Mouse (Mus musculus): ENCODE data around the gene Rab37. TPM values are rescaled to one million over a fixed set of nuclear protein-coding genes. Genes with fewer than 3 reads are reported as not detected.

The Rab37 gene
- polyA plus RNA-seq, 1 experiment from 2014 or later: 0.85 TPM

GRCm38 (mm10) chr11:115138597-115139262 lies 47.5 kb downstream of the Rab37 start:
- WGBS: 83% methylated on average over 5 of the region's 5 CpGs
- no peak overlapping the region for H3K27ac ChIP-seq (ENCODE audit: low read length)

GRCm38 (mm10) chr11:115141970-115142369 lies 50.7 kb downstream of the Rab37 start:
- WGBS: 85% methylated on average over 2 of the region's 2 CpGs

More at GRCm38 (mm10) chr11:115138597-115139262, 47.5 kb downstream of the Rab37 start:
- H3K9me3 ChIP-seq (ENCODE audit: control insufficient read depth, low read length): no peaks in the 10 kb centered on the region
- ATAC-seq: no peak
- H3K4me3 ChIP-seq (replicated peaks; ENCODE audit: low read length): no peak overlapping the region
- no peaks in the 10 kb centered on the region for H3K27me3 ChIP-seq (replicated peaks; ENCODE audit: control insufficient read depth, insufficient read depth, low read length)
- H3K9ac ChIP-seq (replicated peaks; ENCODE audit: low read depth, low read length): no peak overlapping the region
- no peaks in the 10 kb centered on the region for H3K4me1 ChIP-seq (replicated peaks; ENCODE audit: control insufficient read depth, insufficient read depth, low read length)
- no peaks in the 10 kb centered on the region for H3K36me3 ChIP-seq (ENCODE audit: control insufficient read depth, insufficient read depth)
- H3K4me2 ChIP-seq (ENCODE audit: low read length): no peak overlapping the region

GRCm38 (mm10) chr11:115147813-115148212 lies 56.6 kb downstream of the Rab37 start:
- Histone ChIP-seq H3K4me3 (replicated peaks; ENCODE audit: low read length) (no peak overlapping the region), H3K36me3 (ENCODE audit: control insufficient read depth, insufficient read depth) (no peaks in the 10 kb centered on the region), H3K4me2 (ENCODE audit: low read length) (no peak overlapping the region), H3K4me1 (replicated peaks; ENCODE audit: control insufficient read depth, insufficient read depth, low read length) (peaks cover 6% of the 10 kb centered on the region; the same call in 1 of the 2 replicates), H3K9me3 (ENCODE audit: control insufficient read depth, low read length) (no peaks in the 10 kb centered on the region), H3K27ac (ENCODE audit: low read length) (no peak overlapping the region), H3K9ac (replicated peaks; ENCODE audit: low read depth, low read length) (no peak overlapping the region), H3K27me3 (replicated peaks; ENCODE audit: control insufficient read depth, insufficient read depth, low read length) (no peaks in the 10 kb centered on the region; the same call in 1 of the 2 replicates)
- WGBS: 82% methylated on average over 4 of the region's 4 CpGs
- no peak for ATAC-seq

More at GRCm38 (mm10) chr11:115141970-115142369, 50.7 kb downstream of the Rab37 start:
- H3K9ac ChIP-seq (replicated peaks; ENCODE audit: low read depth, low read length): no peak overlapping the region
- ATAC-seq: no peak
- no peak overlapping the region for H3K4me3 ChIP-seq (replicated peaks; ENCODE audit: low read length)
- no peaks in the 10 kb centered on the region for H3K4me1 ChIP-seq (replicated peaks; ENCODE audit: control insufficient read depth, insufficient read depth, low read length)
- no peaks in the 10 kb centered on the region for H3K27me3 ChIP-seq (replicated peaks; ENCODE audit: control insufficient read depth, insufficient read depth, low read length)
- no peak overlapping the region for H3K27ac ChIP-seq (ENCODE audit: low read length)
- H3K4me2 ChIP-seq (ENCODE audit: low read length): no peak overlapping the region
- H3K9me3 ChIP-seq (ENCODE audit: control insufficient read depth, low read length): no peaks in the 10 kb centered on the region
- no peaks in the 10 kb centered on the region for H3K36me3 ChIP-seq (ENCODE audit: control insufficient read depth, insufficient read depth)

- no peaks in the 10 kb centered on the region for H3K36me3 ChIP-seq (ENCODE audit: control insufficient read depth, insufficient read depth)
- ATAC-seq: no peak
Observed at GRCm38 (mm10) chr11:115150741-115151254, 59.6 kb downstream of the Rab37 start.

GRCm38 (mm10) chr11:115151755-115152429 lies 60.7 kb downstream of the Rab37 start:
- peaks cover 3% of the 10 kb centered on the region; the same call in 1 of the 2 replicates for H3K27me3 ChIP-seq (replicated peaks; ENCODE audit: control insufficient read depth, insufficient read depth, low read length)
- H3K27ac ChIP-seq (ENCODE audit: low read length): no peak overlapping the region
- ATAC-seq: peak; percentile 86
- peaks cover 11% of the 10 kb centered on the region for H3K4me1 ChIP-seq (replicated peaks; ENCODE audit: control insufficient read depth, insufficient read depth, low read length)
- 0 out of 2 replicates have a peak overlapping the region, but pooled peaks have one; percentile 22 for H3K9ac ChIP-seq (replicated peaks; ENCODE audit: low read depth, low read length)
- no peaks in the 10 kb centered on the region for H3K9me3 ChIP-seq (ENCODE audit: control insufficient read depth, low read length)
- 4% methylated on average over 15 of the region's 15 CpGs for WGBS
- no peaks in the 10 kb centered on the region for H3K36me3 ChIP-seq (ENCODE audit: control insufficient read depth, insufficient read depth)
- peak overlapping the region; percentile 31 for H3K4me3 ChIP-seq (replicated peaks; ENCODE audit: low read length)
- H3K4me2 ChIP-seq (ENCODE audit: low read length): peak overlapping the region; percentile 48

More at GRCm38 (mm10) chr11:115150741-115151254, 59.6 kb downstream of the Rab37 start:
- H3K4me2 ChIP-seq (ENCODE audit: low read length): no peak overlapping the region
- 86% methylated on average over 6 of the region's 6 CpGs for WGBS
- H3K9ac ChIP-seq (replicated peaks; ENCODE audit: low read depth, low read length): no peak overlapping the region
- no peak overlapping the region for H3K4me3 ChIP-seq (replicated peaks; ENCODE audit: low read length)
- no peaks in the 10 kb centered on the region for H3K9me3 ChIP-seq (ENCODE audit: control insufficient read depth, low read length)
- peaks cover 11% of the 10 kb centered on the region for H3K4me1 ChIP-seq (replicated peaks; ENCODE audit: control insufficient read depth, insufficient read depth, low read length)
- no peak overlapping the region for H3K27ac ChIP-seq (ENCODE audit: low read length)
- peaks cover 1% of the 10 kb centered on the region; the same call in 1 of the 2 replicates for H3K27me3 ChIP-seq (replicated peaks; ENCODE audit: control insufficient read depth, insufficient read depth, low read length)

GRCm38 (mm10) chr11:115153088-115153487 lies 61.9 kb downstream of the Rab37 start:
- H3K27me3 ChIP-seq (replicated peaks; ENCODE audit: control insufficient read depth, insufficient read depth, low read length): peaks cover 3% of the 10 kb centered on the region; the same call in 1 of the 2 replicates

GRCm38 (mm10) chr11:115153699-115154292 lies 62.6 kb downstream of the Rab37 start:
- H3K4me2 ChIP-seq (ENCODE audit: low read length): peak overlapping the region; percentile 24
- H3K4me1 ChIP-seq (replicated peaks; ENCODE audit: control insufficient read depth, insufficient read depth, low read length): peaks cover 11% of the 10 kb centered on the region
- no peaks in the 10 kb centered on the region for H3K9me3 ChIP-seq (ENCODE audit: control insufficient read depth, low read length)
- 2% methylated on average over 34 of the region's 35 CpGs for WGBS
- H3K9ac ChIP-seq (replicated peaks; ENCODE audit: low read depth, low read length): no peak overlapping the region
- no peaks in the 10 kb centered on the region for H3K36me3 ChIP-seq (ENCODE audit: control insufficient read depth, insufficient read depth)
- peak overlapping the region; percentile 28 for H3K4me3 ChIP-seq (replicated peaks; ENCODE audit: low read length)
- no peak overlapping the region for H3K27ac ChIP-seq (ENCODE audit: low read length)
- peak; percentile 50 for ATAC-seq
- H3K27me3 ChIP-seq (replicated peaks; ENCODE audit: control insufficient read depth, insufficient read depth, low read length): peaks cover 3% of the 10 kb centered on the region; the same call in 1 of the 2 replicates

More at GRCm38 (mm10) chr11:115153088-115153487, 61.9 kb downstream of the Rab37 start:
- WGBS: 80% methylated on average over 9 of the region's 9 CpGs
- Histone ChIP-seq H3K4me1 (replicated peaks; ENCODE audit: control insufficient read depth, insufficient read depth, low read length) (peaks cover 11% of the 10 kb centered on the region), H3K4me3 (replicated peaks; ENCODE audit: low read length) (no peak overlapping the region), H3K27ac (ENCODE audit: low read length) (no peak overlapping the region), H3K9ac (replicated peaks; ENCODE audit: low read depth, low read length) (no peak overlapping the region), H3K9me3 (ENCODE audit: control insufficient read depth, low read length) (no peaks in the 10 kb centered on the region), H3K4me2 (ENCODE audit: low read length) (no peak overlapping the region), H3K36me3 (ENCODE audit: control insufficient read depth, insufficient read depth) (no peaks in the 10 kb centered on the region)
- no peak for ATAC-seq

GRCm38 (mm10) chr11:115155053-115155634 lies 63.9 kb downstream of the Rab37 start:
- Histone ChIP-seq H3K4me2 (ENCODE audit: low read length) (no peak overlapping the region), H3K9ac (replicated peaks; ENCODE audit: low read depth, low read length) (no peak overlapping the region), H3K27me3 (replicated peaks; ENCODE audit: control insufficient read depth, insufficient read depth, low read length) (peaks cover 3% of the 10 kb centered on the region; the same call in 1 of the 2 replicates), H3K36me3 (ENCODE audit: control insufficient read depth, insufficient read depth) (no peaks in the 10 kb centered on the region), H3K27ac (ENCODE audit: low read length) (no peak overlapping the region), H3K9me3 (ENCODE audit: control insufficient read depth, low read length) (no peaks in the 10 kb centered on the region), H3K4me1 (replicated peaks; ENCODE audit: control insufficient read depth, insufficient read depth, low read length) (peaks cover 11% of the 10 kb centered on the region), H3K4me3 (replicated peaks; ENCODE audit: low read length) (no peak overlapping the region)
- WGBS: 32% methylated on average over 5 of the region's 5 CpGs
- no peak for ATAC-seq
